Mouse (Mus musculus): ENCODE data around the gene Slc27a5. TPM values are rescaled to one million over a fixed set of nuclear protein-coding genes. Genes with fewer than 3 reads are reported as not detected.
A peak's percentile ranks its signal among the peaks of the same experiment; 100 is the strongest.

Gene Slc27a5
- total RNA-seq, 2 experiments from 2014 or later: 0.70 to 16.3 TPM

DNA sequence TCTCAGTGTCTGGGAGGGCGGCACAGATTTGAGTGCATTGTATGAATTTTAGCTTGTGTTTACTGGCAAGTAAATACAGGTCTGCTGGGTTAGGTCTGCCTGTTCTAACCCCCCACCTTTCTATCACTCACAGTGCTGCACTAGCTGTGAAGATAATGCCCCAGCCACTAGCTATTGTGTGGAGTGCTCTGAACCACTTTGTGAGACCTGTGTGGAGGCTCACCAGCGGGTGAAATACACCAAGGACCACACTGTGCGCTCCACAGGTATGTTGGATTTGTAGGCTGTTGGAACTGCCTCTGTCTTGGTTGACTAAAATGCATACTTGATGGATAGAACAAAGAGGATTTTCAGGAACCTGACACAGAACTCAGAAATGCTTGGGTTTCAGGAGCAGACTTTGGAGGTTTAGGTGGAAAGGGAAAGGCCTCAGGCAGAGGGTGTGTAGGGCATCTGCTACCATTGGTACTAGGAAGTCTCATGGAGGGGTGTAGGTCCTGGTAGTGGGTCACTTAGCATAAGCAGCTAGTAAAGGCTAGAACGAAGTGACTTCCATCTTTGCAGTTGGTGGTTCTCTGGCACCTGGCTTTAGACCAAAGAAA lies 27.6 kb upstream of the Slc27a5 start:
- DNase-seq (ENCODE audit: low spot score in 2 of 2): no peak

GRCm38 (mm10) chr7:13024805-13025204 lies 26.8 kb upstream of the Slc27a5 start:
- peak; percentile 64 to 75 for DNase-seq (ENCODE audit: low spot score in 2 of 2)

- peak; percentile 91 to 92 for DNase-seq (ENCODE audit: low spot score in 2 of 2)
Measured at GRCm38 (mm10) chr7:13023928-13024731, 26.1 kb upstream of the Slc27a5 start.

DNA sequence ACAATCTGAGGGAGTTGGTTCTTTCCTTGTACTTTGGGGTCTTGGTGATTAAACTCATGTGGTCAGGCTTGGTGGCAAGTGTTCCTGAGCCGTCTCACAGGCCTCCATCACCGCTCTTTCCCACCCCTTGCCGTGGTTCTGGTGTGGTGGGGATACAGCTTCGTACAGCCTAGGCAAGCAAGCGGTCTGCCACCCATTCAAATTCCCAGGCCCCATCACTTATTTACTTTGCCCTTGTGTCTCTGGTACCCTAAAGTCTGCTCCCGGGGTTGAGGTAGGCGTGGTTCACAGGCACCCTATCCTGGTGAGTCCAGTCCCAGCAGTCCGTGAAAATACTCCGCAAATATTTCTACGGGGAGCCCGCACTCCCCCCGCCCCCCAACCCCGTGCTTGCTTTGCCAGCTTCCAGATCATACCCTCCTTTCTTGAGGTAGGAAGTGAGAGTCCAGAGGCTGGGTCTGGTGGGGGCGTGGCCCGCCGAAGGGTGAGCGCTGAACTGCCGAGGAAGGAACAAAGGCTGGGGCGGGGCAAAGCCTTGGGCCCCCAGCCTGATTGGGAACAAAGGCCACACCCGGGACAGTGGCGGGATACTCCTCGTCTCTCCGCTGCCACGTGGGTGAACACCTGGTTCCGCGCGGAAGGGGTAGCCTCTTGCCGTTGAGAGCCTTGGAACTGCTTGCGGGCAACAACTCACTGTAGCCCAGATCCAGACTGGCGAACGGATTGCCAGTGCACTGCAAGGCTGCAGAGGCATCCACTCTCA lies 25.0 kb upstream of the Slc27a5 start:
- DNase-seq (ENCODE audit: low spot score in 2 of 2): peak in 1 of 2 experiments; percentile 51

DNA sequence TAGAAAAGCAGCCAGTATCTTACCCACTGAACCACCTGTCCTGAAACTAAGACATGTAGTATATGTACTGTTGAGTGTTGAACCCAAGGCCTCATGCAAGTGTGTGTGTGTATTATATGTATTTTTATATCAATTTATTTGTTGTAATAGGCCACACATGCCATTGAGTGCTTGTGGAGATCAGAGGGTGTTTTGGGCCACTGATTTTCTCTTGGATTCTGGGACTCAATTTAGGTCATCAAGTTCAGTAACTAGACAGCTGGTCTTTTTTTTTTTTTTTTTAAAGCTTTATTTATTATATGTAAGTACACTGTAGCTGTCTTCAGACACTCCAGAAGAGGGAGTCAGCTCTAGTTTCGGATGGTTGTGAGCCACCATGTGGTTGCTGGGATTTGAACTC lies 17.2 kb upstream of the Slc27a5 start:
- no peak for DNase-seq (ENCODE audit: low spot score in 2 of 2)

GRCm38 (mm10) chr7:13014275-13014839 lies 16.4 kb upstream of the Slc27a5 start:
- no peak for DNase-seq (ENCODE audit: low spot score in 2 of 2)

- no peak for DNase-seq (ENCODE audit: low spot score in 2 of 2)
Measured at GRCm38 (mm10) chr7:13013671-13014070, 15.7 kb upstream of the Slc27a5 start.

GRCm38 (mm10) chr7:13010005-13010908 lies 12.3 kb upstream of the Slc27a5 start, which contains the start of gene Zbtb45:
Gene Zbtb45, minus strand, starts transcription at chr7:13010034.
- no peak for DNase-seq (ENCODE audit: low spot score in 2 of 2)

DNA sequence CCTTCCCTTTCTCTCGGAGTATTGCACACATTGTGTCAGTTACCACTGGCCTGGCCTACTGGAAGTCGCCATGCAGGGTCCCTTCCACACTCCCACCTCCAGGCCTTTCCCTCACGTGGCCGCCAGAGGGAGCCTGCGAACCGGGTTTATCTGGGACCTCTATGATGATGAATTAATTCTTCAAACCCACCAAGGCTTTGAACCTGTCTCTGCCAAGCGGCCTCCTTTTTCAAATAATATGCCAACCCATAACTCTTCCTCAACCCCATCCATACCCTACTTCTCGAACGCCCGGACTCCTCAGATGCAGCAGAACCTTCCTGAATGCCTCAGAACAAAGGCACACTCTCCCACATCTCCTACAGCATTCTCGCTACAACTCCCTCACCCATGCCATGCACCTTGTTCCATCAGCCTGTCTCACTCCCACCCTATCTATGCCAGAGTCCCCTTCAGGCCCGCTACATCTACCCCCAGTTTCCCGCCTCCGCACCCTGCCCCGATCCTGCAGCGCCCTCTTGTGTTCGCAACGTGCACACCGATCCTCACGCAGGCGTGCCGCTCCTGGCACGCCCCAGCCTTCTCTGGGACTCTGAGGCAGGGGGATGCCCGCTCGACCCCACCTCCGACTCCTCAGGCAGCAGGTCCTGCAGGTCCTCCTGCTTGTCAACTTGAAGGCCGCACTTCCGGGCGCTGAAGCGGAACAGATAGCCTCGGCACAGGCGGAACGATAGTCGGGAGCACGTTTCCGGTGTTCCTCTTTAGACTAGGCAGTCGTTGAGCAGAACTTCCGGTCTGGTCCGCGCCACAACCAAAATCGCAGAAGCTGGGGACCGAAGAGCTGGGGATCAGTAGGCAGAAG lies 11.4 kb upstream of the Slc27a5 start:
- DNase-seq (ENCODE audit: low spot score in 2 of 2): peak; percentile 66 to 84

GRCm38 (mm10) chr7:13007341-13008092 lies 9.5 kb upstream of the Slc27a5 start:
- DNase-seq (ENCODE audit: low spot score in 2 of 2): no peak

- no peak for DNase-seq (ENCODE audit: low spot score in 2 of 2)
Measured at GRCm38 (mm10) chr7:13006531-13006930, 8.5 kb upstream of the Slc27a5 start.

- DNase-seq (ENCODE audit: low spot score in 2 of 2): no peak
Measured at GRCm38 (mm10) chr7:13006011-13006410, 8.0 kb upstream of the Slc27a5 start.

DNA sequence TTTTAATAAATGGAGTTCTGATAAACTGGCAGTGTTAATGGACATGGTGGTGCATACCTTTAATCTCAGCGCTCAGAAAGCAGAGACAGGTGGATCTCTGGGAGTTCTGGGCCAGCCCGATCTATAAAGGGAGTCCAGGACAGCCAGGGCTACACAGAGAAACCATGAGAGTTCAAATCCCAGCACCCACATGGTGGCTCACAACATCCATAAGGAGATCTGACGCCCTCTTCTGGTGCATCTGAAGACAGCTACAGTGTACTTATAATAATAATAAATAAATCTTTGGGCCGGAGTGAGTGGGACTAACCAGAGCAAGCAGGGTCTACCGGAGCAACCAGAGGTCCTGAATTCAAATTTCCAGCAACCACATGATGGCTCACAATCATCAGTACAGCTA lies 5.4 kb upstream of the Slc27a5 start:
- DNase-seq (ENCODE audit: low spot score in 2 of 2): no peak

DNA sequence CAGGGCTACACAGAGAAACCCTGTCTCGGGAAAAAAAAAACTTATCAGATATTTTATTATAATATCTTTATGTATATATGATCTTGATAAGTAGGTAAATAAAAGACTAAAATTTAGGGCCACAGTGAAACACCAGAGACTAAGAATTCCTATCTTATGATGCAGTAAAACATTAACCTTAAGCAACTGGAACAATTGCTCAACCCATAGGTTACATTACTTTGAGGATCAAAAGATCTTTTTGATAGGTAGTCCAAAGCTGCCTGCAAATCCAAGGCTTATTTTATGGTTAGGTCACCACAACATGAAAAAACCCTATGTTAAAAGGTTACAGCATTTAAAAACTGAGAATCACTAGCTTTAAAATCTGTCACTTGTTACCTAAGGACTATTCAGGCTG lies 3.6 kb upstream of the Slc27a5 start:
- no peak for DNase-seq (ENCODE audit: low spot score in 2 of 2)

DNA sequence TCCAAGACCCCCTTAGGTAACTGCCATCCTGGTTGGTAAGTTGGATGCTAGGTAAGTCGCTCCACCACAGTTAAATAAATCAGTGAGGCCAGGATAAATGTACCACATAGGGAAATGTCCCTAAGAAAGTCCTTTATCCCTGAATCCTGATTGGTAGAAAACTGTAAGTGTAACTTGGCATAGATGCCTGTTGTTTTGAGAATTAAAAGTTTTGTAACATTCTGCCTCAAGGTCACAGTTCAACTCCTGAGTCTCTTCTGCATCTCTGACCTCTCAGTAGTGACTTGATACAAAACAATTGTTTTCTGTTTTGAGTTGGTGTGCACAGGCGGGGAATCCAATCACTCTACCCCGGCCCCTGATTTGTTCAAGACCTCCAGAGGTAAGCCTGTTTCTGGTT lies 859 bp upstream of the Slc27a5 start, which contains the start of gene Trim28:
Gene Trim28, plus strand, starts transcription at position 264 of the 400 bp plus-strand sequence.
- no peak for DNase-seq (ENCODE audit: low spot score in 2 of 2)

GRCm38 (mm10) chr7:12997230-12997629 lies 762 bp downstream of the Slc27a5 start:
- no peak for DNase-seq (ENCODE audit: low spot score in 2 of 2)

- no peak for DNase-seq (ENCODE audit: low spot score in 2 of 2)
Measured at GRCm38 (mm10) chr7:12995862-12996261, 2.1 kb downstream of the Slc27a5 start.

DNA sequence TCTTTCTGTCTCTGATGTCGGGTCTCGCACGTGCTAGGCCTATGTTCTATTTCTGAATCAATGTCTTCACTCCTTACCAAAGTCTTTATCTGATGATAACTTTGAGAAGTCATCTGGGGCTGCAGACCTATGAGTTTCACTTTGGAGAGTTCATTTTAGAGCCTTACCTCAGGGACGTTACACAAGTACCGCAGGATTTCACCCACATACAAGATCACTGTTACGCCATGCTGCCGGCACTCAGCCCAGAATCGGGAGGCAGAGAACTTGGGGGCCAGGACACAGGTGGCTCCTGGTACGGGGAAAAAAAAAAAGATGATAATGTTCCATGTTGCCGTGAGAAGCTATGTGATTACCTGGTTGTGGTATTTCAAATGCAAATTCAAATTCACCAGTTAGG lies 4.8 kb downstream of the Slc27a5 start:
- DNase-seq (ENCODE audit: low spot score in 2 of 2): no peak

DNA sequence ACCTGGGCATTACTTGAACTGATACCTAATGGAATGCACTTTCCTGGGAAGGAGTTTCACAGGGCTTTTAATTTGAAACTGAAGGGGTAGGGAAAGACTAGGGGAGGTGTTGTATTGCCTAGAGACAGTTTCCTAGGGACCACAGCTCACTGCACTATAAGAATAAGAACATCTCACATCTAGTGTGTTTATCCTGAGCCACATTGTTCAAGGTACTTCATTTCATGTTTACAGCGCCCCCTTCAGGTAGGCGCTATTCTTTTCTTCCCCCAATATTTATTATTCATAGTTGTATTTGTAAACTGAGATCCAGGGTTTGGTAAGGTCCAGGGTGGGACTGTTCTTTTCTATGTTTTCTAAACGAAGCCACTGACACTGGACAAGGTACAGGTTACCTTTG lies 5.8 kb downstream of the Slc27a5 start:
- no peak for DNase-seq (ENCODE audit: low spot score in 2 of 2)

Data from adrenal gland, postnatal 4 days (tissue).